Mouse (Mus musculus) embryonic facial prominence, embryonic 11.5 days (tissue): Measurements from ENCODE around the gene Fat1. TPM values are rescaled to one million over a fixed set of nuclear protein-coding genes. Genes with fewer than 3 reads are reported as not detected.

Source experiments
- ATAC-seq: fragments of 200-750 bp; cut with Nextera tagmentation; replicated peaks from 2 replicates; pipeline ENCODE4 v1.8.0; 2017; ENCODE audit warnings: low read depth; ENCODE audit not compliant: insufficient number of reproducible peaks, low FRiP score, low TSS enrichment
- DNase-seq: peaks from one replicate; pipeline ENCODE4 v3.0.0-alpha.2; 2015; ENCODE audit warnings: low spot score
- H3K27ac ChIP-seq: fragments of 300-500 bp; sonication (generic); replicated peaks from 2 replicates; pipeline ENCODE4 v1.5.1; 2014; ENCODE audit warnings: mild to moderate bottlenecking, low read depth, low read length, control low read depth
- H3K27me3 ChIP-seq: fragments of 300-500 bp; sonication (generic); 2 replicates; pipeline ENCODE4 v1.6.1; 2014; ENCODE audit warnings: mild to moderate bottlenecking, low read length, moderate library complexity, mixed read lengths; ENCODE audit not compliant: control insufficient read depth, insufficient read depth
- H3K36me3 ChIP-seq: fragments of 300-500 bp; sonication (generic); replicated peaks from 2 replicates; pipeline ENCODE4 v1.6.1; 2014; ENCODE audit warnings: low read depth, mild to moderate bottlenecking, low read length, moderate library complexity, mixed read lengths; ENCODE audit not compliant: control insufficient read depth, insufficient read depth
- H3K4me1 ChIP-seq: fragments of 300-500 bp; sonication (generic); 2 replicates; pipeline ENCODE4 v1.6.1; 2014; ENCODE audit warnings: low read length, mixed read lengths; ENCODE audit not compliant: control insufficient read depth, insufficient read depth
- H3K4me2 ChIP-seq: fragments of 300-500 bp; sonication (generic); 2 replicates; pipeline ENCODE4 v1.6.1; 2014; ENCODE audit warnings: low read depth, mild to moderate bottlenecking, control low read depth, low read length, moderate library complexity
- H3K4me3 ChIP-seq: fragments of 300-500 bp; sonication (generic); 2 replicates; pipeline ENCODE4 v1.5.1; 2014; ENCODE audit warnings: low read depth, low read length, control low read depth
- H3K9ac ChIP-seq: fragments of 300-500 bp; sonication (generic); replicated peaks from 2 replicates; pipeline ENCODE4 v1.6.1; 2014; ENCODE audit warnings: mild to moderate bottlenecking, control low read depth, low read length
- H3K9me3 ChIP-seq: fragments of 300-500 bp; sonication (generic); replicated peaks from 2 replicates; pipeline ENCODE4 v1.6.1; 2016; ENCODE audit warnings: mild to moderate bottlenecking, low read length, inconsistent platforms, mixed read lengths; ENCODE audit not compliant: control insufficient read depth
- WGBS: fragments of 180-500 bp; shearing (Covaris S2); extraction: QIAGEN DNeasy Blood & Tissue Kit; methylation state at CpG from one replicate; pipeline ENCODE4 v1.1.7; 2014; 5-methylcytosine and 5-hydroxymethylcytosine counted together
- polyA plus RNA-seq: library from polyadenylated mRNA; unstranded; fragments of >200 nt; fragmentation: Nextera tagmentation; extraction: Ambion mirVana; gene quantifications from 2 replicates; pipeline ENCODE4 v1.2.1, GENCODE M21; 2014

The Fat1 gene
- polyA plus RNA-seq, 1 experiment from 2014 or later: 34.4 TPM

GRCm38 (mm10) chr8:45093599-45093998, 158.4 kb downstream of the Fat1 start:
- Histone ChIP-seq H3K4me2 (no peak overlapping the region), H3K4me3 (no peak overlapping the region), H3K4me1 (no peaks in the 10 kb centered on the region), H3K9ac (no peak overlapping the region), H3K36me3 (no peaks in the 10 kb centered on the region), H3K9me3 (no peaks in the 10 kb centered on the region), H3K27ac (no peak overlapping the region), H3K27me3 (no peaks in the 10 kb centered on the region)
- DNase-seq: no peak
- ATAC-seq: no peak
- WGBS: 75% methylated on average over 3 of the region's 3 CpGs

Other genes with a start within 250 kb of the Fat1 start
- gene Mtnr1a, start 133.7 kb downstream of the Fat1 start, polyA plus RNA-seq: 0.35 TPM in 1 of 2 replicates, not detected in the other